Mouse (Mus musculus) megakaryocyte-erythroid progenitor cell, adult 5 weeks (primary cell): Measurements from ENCODE around the gene Hspb2. TPM values are rescaled to one million over a fixed set of nuclear protein-coding genes. Genes with fewer than 3 reads are reported as not detected.

Experiments used
- polyA plus RNA-seq: library from polyadenylated mRNA; stranded (reverse); fragments of >175 nt; gene quantifications from 2 replicates; pipeline ENCODE4 v1.2.3, GENCODE M21; 2012

The Hspb2 gene
- not detected in 2 replicates for polyA plus RNA-seq

GRCm38 (mm10) chr9:50752054-50752602 is at the start of gene Hspb2:
Hspb2 (minus strand) TSS chr9:50752354.

GRCm38 (mm10) chr9:50774991-50775612 is 22.9 kb upstream of the Hspb2 start, which contains the start of the genes Alg9 and 1110032A03Rik:
Alg9 (plus strand) TSS chr9:50775019.
1110032A03Rik (minus strand) TSS chr9:50775520.

GRCm38 (mm10) chr9:50768107-50769002 is 16.2 kb upstream of the Hspb2 start, which contains the start of gene Fdxacb1:
Fdxacb1 (plus strand) TSS chr9:50768236.

GRCm38 (mm10) chr9:50751323-50751722 is 831 bp downstream of the Hspb2 start, which contains the start of gene Cryab:
Cryab (plus strand) TSS chr9:50751325.

GRCm38 (mm10) chr9:50746214-50746677 is 5.9 kb downstream of the Hspb2 start, which contains the start of gene 2310030G06Rik:
2310030G06Rik (minus strand) TSS chr9:50746536.

GRCm38 (mm10) chr9:50738914-50739870 is 13.0 kb downstream of the Hspb2 start, which contains the start of gene Dixdc1:
Dixdc1 (minus strand) TSS chr9:50739517.

Other genes starting within 250 kb of the Hspb2 start
- gene Pts, start 223.6 kb downstream of the Hspb2 start, polyA plus RNA-seq: 23.9 and 30.3 TPM in 2 replicates
- 0.87 and 1.6 TPM in 2 replicates for gene Il18, start 197.5 kb downstream of the Hspb2 start, polyA plus RNA-seq
- gene Bco2, start 197.2 kb downstream of the Hspb2 start, polyA plus RNA-seq: 0.08 TPM in 1 of 2 replicates, not detected in the other
- gene Tex12, start 191.0 kb downstream of the Hspb2 start, polyA plus RNA-seq: not detected in 2 replicates
- 26.9 and 31.4 TPM in 2 replicates for gene Sdhd, start 148.5 kb downstream of the Hspb2 start, polyA plus RNA-seq
- 7.9 and 8.8 TPM in 2 replicates for gene Timm8b, start 148.4 kb downstream of the Hspb2 start, polyA plus RNA-seq
- 0.15 and 0.36 TPM in 2 replicates for gene Pih1d2, start 135.0 kb downstream of the Hspb2 start, polyA plus RNA-seq
- gene Nkapd1, start 134.9 kb downstream of the Hspb2 start, polyA plus RNA-seq: 12.1 and 18.1 TPM in 2 replicates
- gene Dlat, start 92.6 kb downstream of the Hspb2 start, polyA plus RNA-seq: 27.0 and 32.5 TPM in 2 replicates
- not detected in 2 replicates for gene Dixdc1, start 12.8 kb downstream of the Hspb2 start, polyA plus RNA-seq
- 0.10 TPM in 1 of 2 replicates, not detected in the other for gene 2310030G06Rik, start 5.8 kb downstream of the Hspb2 start, polyA plus RNA-seq
- gene Cryab, start 1.0 kb downstream of the Hspb2 start, polyA plus RNA-seq: 0.75 and 0.82 TPM in 2 replicates
- 2.3 and 2.9 TPM in 2 replicates for gene Fdxacb1, start 15.9 kb upstream of the Hspb2 start, polyA plus RNA-seq
- gene Alg9, start 22.7 kb upstream of the Hspb2 start, polyA plus RNA-seq: 14.1 and 16.4 TPM in 2 replicates
- gene 1110032A03Rik, start 23.2 kb upstream of the Hspb2 start, polyA plus RNA-seq: 2.3 and 2.5 TPM in 2 replicates
- gene Ppp2r1b, start 92.9 kb upstream of the Hspb2 start, polyA plus RNA-seq: 6.8 and 7.2 TPM in 2 replicates